Mouse (Mus musculus) midbrain, embryonic 13.5 days (tissue): ENCODE data around the gene Cntnap5a. TPM values are rescaled to one million over a fixed set of nuclear protein-coding genes. Genes with fewer than 3 reads are reported as not detected.
"Not testable (repeated sequence)": the region's sequence is repeated elsewhere in the genome, so short reads cannot be mapped to it uniquely, and the experiment has no call there.

Source experiments
- ATAC-seq: fragments of 200-750 bp; cut with Nextera tagmentation; 2 replicates; pipeline ENCODE4 v1.8.0; 2017; ENCODE audit warnings: mild to moderate bottlenecking, moderate TSS enrichment, moderate library complexity
- H3K27ac ChIP-seq: fragments of 300-500 bp; sonication (generic); 2 replicates; pipeline ENCODE4 v1.5.1; 2015; ENCODE audit warnings: inconsistent platforms, mild to moderate bottlenecking, moderate library complexity
- H3K27me3 ChIP-seq: fragments of 300-500 bp; sonication (generic); 2 replicates; pipeline ENCODE4 v1.6.1; 2015; ENCODE audit warnings: mild to moderate bottlenecking, inconsistent platforms
- H3K36me3 ChIP-seq: fragments of 300-500 bp; sonication (generic); 2 replicates; pipeline ENCODE4 v1.6.1; 2015; ENCODE audit warnings: mild to moderate bottlenecking, inconsistent platforms
- H3K4me1 ChIP-seq: fragments of 300-500 bp; sonication (generic); replicated peaks from 2 replicates; pipeline ENCODE4 v1.6.1; 2015; ENCODE audit warnings: inconsistent platforms
- H3K4me2 ChIP-seq: fragments of 300-500 bp; sonication (generic); replicated peaks from 2 replicates; pipeline ENCODE4 v1.6.1; 2015; ENCODE audit warnings: moderate library complexity, mild to moderate bottlenecking, inconsistent platforms
- H3K4me3 ChIP-seq: fragments of 300-500 bp; sonication (generic); replicated peaks from 2 replicates; pipeline ENCODE4 v1.5.1; 2015; ENCODE audit warnings: mild to moderate bottlenecking, inconsistent platforms
- H3K9ac ChIP-seq: fragments of 300-500 bp; sonication (generic); replicated peaks from 2 replicates; pipeline ENCODE4 v1.6.1; 2015; ENCODE audit warnings: mild to moderate bottlenecking, inconsistent platforms
- H3K9me3 ChIP-seq: fragments of 300-500 bp; sonication (generic); 2 replicates; pipeline ENCODE4 v1.6.1; 2016; ENCODE audit warnings: mild to moderate bottlenecking, inconsistent platforms
- WGBS: fragments of 180-500 bp; shearing (Covaris S2); methylation state at CpG from one replicate; pipeline ENCODE4 v1.1.7; 2015; 5-methylcytosine and 5-hydroxymethylcytosine counted together
- polyA plus RNA-seq: library from polyadenylated mRNA; unstranded; fragments of >200 nt; fragmentation: Nextera tagmentation; extraction: Ambion mirVana; gene quantifications from 2 replicates; pipeline ENCODE4 v1.2.1, GENCODE M21; 2015

The Cntnap5a gene
- polyA plus RNA-seq, 1 experiment from 2014 or later: 1.3 TPM

DNA sequence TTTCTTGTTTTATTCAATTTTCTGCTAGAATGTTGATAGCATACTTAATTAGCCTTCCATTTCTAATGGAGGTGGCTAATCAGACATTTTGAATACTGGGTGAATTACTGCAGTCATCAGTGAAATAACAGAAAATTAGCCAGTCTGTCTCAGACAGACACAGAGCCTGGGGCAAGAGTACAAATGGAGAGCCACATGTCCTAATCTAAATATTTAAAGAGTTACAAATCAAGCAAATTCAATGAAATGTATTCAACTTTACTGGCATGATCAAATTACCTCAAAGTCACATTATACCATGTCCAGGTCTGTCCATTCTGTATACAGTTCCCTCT, 423.1 kb downstream of the Cntnap5a start:
- Histone ChIP-seq H3K4me2 (no peak overlapping the region), H3K4me3 (no peak overlapping the region), H3K9me3 (no peaks in the 10 kb centered on the region), H3K27me3 (no peaks in the 10 kb centered on the region), H3K9ac (no peak overlapping the region), H3K27ac (no peak overlapping the region), H3K4me1 (no peaks in the 10 kb centered on the region), H3K36me3 (no peaks in the 10 kb centered on the region)
- ATAC-seq: peak; percentile 43; the same call in 1 of the 2 replicates

DNA sequence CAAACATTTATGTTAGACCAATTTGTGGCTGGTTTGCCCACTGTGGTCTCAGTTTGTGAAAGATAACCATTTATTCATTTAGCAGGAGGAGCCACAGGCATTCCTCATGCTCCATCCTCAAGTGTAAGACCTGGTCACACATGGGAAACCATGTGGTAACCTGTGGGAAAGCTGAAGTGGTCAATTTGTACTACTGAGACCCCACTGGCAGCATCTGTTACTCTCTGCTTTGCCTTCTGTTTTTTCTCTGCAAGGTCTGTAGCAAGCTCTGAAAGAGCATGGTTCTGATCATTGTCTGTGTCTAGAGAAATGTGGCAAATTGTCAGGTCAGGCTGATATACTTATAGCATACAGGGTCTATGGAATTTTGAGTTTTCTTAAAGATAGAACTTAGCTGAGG, 423.8 kb downstream of the Cntnap5a start:
- Histone ChIP-seq H3K36me3 (no peaks in the 10 kb centered on the region), H3K9me3 (no peaks in the 10 kb centered on the region), H3K4me2 (no peak overlapping the region), H3K27me3 (no peaks in the 10 kb centered on the region), H3K9ac (no peak overlapping the region), H3K4me3 (no peak overlapping the region), H3K4me1 (no peaks in the 10 kb centered on the region), H3K27ac (no peak overlapping the region)
- no peak for ATAC-seq

DNA sequence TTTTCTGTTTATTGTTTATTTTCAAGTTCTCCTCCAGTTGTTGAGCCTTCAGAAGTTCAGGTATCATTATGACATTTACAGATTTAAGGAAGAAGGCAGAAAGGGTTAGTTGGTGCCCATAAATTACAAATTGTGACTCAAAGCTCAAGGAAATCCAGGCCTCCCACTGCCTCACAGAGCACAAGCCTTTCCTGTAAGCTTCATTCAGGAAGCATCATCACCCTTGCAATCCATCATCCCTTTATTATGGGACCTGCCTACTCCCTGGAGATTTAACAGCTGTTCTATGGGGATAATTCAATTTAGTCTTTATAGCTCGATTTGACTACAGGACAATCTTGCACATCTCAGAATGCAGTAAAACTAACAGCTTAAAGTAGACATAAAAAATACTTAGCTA, 441.2 kb downstream of the Cntnap5a start:
- H3K4me1 ChIP-seq: no peaks in the 10 kb centered on the region
- no peak overlapping the region for H3K9ac ChIP-seq
- ATAC-seq: no peak
- H3K4me2 ChIP-seq: no peak overlapping the region
- no peak overlapping the region for H3K27ac ChIP-seq
- no peaks in the 10 kb centered on the region for H3K27me3 ChIP-seq
- no peaks in the 10 kb centered on the region for H3K36me3 ChIP-seq
- H3K4me3 ChIP-seq: no peak overlapping the region
- WGBS: 64% methylated on average over 1 of the region's 1 CpGs
- no peaks in the 10 kb centered on the region for H3K9me3 ChIP-seq

DNA sequence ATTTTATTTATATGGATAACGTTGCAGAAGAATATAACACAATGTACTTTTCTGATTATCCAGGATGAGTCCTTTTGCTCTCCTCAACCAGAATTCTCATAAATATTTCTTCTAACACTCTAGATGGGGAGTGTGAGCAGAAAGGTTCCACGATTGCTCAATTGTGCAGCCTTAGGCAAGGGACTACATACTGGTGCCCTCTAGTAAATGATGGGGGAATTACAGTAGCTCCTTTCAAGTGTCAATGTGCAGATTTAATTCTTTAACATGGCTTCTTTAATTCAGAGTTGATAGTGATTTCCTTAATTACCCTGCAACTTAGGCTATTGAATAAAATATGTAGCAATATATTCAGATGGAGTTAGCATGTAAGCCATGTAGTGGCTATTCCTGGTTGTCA, 442.5 kb downstream of the Cntnap5a start:
- Histone ChIP-seq H3K36me3 (no peaks in the 10 kb centered on the region), H3K27ac (no peak overlapping the region), H3K4me2 (no peak overlapping the region), H3K4me1 (no peaks in the 10 kb centered on the region), H3K9me3 (no peaks in the 10 kb centered on the region), H3K4me3 (no peak overlapping the region), H3K9ac (no peak overlapping the region), H3K27me3 (no peaks in the 10 kb centered on the region)
- 87% methylated on average over 2 of the region's 2 CpGs for WGBS
- ATAC-seq: no peak

DNA sequence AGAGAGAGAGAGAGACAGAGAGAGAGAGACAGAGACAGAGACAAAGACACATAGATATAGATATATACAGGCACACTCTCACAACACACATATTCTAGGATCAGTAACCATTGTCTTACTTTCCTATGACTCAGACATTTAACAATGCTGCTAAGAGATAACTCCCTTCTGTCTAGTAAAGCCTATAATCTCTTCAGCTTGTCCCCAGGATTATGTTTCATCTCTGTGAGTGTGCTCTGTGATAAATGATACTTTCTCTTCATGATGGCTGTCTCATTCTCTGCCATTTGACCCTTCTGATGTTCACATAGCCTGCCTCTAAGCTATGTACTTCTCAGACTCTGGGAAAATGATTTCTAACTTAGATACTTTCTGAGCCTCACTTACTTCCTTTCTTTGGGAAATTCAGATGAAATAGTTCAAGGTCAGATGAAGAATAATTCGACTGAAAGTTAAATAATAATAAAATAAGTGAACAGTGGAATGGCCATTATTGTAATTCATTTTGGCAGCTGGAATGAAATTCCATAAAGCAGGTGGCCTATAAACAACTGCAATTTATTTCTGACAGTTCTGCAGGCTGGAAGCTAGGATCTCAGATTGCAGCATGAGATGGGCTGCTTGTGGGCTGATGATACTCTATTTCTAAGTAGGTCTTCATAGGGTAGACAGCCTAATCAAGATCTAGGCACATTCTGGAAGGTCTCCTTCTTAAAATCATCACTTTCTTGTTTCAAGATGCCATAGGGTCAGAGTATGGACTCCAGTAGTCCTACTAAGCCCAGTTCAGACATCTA, 444.1 kb downstream of the Cntnap5a start:
- Histone ChIP-seq H3K4me1 (no peaks in the 10 kb centered on the region), H3K9ac (no peak overlapping the region), H3K27ac (no peak overlapping the region), H3K9me3 (no peaks in the 10 kb centered on the region), H3K4me3 (no peak overlapping the region), H3K36me3 (no peaks in the 10 kb centered on the region), H3K4me2 (no peak overlapping the region), H3K27me3 (no peaks in the 10 kb centered on the region)
- no peak for ATAC-seq
- 68% methylated on average over 1 of the region's 1 CpGs for WGBS

DNA sequence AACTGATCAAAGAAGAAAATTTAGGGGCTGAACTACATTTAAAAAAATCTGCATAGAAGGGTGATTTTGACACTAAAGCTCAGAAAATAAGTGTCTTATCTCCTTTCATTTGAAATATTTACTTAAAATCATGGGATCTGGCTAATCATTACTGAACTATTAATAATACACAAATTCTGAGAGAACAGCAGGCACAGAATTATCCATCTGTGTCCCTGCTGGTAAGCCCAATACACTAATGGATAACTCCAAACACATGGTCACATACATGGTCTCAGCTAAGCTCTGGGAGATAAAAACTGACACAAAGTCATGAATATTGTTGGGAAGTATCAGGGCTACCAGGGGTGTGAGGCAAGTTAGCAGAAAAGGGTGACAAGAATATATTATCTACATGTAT, 447.9 kb downstream of the Cntnap5a start:
- Histone ChIP-seq H3K4me1 (no peaks in the 10 kb centered on the region), H3K27me3 (no peaks in the 10 kb centered on the region), H3K4me2 (no peak overlapping the region), H3K9ac (no peak overlapping the region), H3K4me3 (no peak overlapping the region), H3K9me3 (no peaks in the 10 kb centered on the region; the same call in 1 of the 2 replicates), H3K36me3 (no peaks in the 10 kb centered on the region), H3K27ac (no peak overlapping the region)
- ATAC-seq: no peak

DNA sequence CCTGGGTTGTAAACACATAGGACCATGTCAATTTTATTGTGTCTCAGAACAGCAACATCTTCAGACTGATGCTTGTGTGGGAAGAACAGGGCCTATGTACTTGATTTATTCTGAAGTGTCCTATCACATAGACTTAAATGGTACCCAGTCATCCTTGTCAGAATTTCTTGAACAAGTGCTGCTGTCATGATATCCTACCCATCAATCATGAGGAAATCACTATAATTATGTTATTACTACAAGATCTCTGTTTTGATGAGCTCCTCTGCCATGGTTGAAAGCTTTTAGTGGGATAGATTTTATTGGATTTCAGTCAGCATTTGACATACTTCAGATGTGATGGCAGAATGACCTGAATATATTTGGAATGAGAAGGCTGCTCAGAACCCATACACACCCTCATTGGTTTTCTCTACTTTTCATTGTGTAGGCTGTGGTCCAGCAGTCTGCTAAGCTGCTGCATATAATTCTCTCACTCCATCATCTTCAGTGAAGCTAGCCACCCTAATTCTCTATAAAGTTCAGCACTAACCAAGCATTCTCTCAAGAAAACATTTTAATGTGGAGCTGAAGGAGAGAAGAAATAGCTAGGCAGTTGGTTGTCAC, 465.3 kb downstream of the Cntnap5a start:
- Histone ChIP-seq H3K27ac (no peak overlapping the region), H3K4me3 (no peak overlapping the region), H3K4me2 (no peak overlapping the region), H3K4me1 (no peaks in the 10 kb centered on the region), H3K36me3 (no peaks in the 10 kb centered on the region), H3K27me3 (no peaks in the 10 kb centered on the region), H3K9me3 (no peaks in the 10 kb centered on the region), H3K9ac (no peak overlapping the region)
- 0 out of 2 replicates have a peak, but pooled peaks have one; percentile 37 for ATAC-seq

DNA sequence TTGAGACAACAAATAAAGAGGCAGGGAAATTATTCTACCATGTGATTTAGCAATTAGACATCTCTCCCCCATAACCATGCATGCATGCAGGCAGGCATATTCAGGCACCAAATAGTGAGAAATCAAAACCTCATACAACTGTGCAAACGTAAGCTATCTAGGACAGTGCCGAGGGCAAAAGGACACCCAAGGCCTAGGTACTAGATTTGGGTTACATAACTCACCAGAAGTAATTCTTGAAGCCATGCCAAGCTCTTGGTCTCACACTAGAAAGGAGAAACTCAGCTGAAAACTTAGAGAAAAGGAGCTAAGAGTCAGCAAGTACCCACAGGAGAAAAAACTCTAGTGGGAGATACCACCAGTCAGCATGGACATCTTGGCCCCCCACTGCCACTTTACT, 499.9 kb downstream of the Cntnap5a start:
- Histone ChIP-seq H3K4me3 (no peak overlapping the region), H3K36me3 (no peaks in the 10 kb centered on the region), H3K4me2 (no peak overlapping the region), H3K4me1 (no peaks in the 10 kb centered on the region), H3K9me3 (no peaks in the 10 kb centered on the region), H3K27ac (no peak overlapping the region), H3K27me3 (no peaks in the 10 kb centered on the region), H3K9ac (no peak overlapping the region)
- 89% methylated on average over 2 of the region's 2 CpGs for WGBS
- ATAC-seq: no peak

DNA sequence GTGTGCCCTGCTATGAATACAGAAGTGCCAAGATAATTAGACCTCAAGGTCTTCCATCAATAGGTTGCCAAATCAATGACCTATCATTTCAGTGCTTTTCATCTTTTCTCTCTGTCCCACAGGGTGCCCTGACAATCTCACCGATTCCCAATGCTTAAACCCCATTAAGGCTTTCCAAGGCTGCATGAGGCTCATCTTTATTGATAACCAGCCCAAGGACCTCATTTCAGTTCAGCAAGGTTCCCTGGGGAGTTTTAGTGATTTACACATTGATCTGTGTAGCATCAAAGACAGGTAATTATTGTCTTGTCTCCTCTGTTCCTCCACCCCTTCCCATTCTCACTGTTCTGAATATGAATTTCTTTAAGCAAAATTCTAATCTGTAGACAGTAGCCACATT, 503.6 kb downstream of the Cntnap5a start:
- H3K4me3 ChIP-seq, H3K9me3 ChIP-seq, H3K27me3 ChIP-seq, H3K4me1 ChIP-seq, H3K9ac ChIP-seq, H3K36me3 ChIP-seq, H3K4me2 ChIP-seq: not testable (repeated sequence)
- peak; percentile 81 for ATAC-seq
- WGBS: 20% methylated on average over 1 of the region's 1 CpGs
- peak overlapping the region; percentile 48; the same call in 1 of the 2 replicates for H3K27ac ChIP-seq

DNA sequence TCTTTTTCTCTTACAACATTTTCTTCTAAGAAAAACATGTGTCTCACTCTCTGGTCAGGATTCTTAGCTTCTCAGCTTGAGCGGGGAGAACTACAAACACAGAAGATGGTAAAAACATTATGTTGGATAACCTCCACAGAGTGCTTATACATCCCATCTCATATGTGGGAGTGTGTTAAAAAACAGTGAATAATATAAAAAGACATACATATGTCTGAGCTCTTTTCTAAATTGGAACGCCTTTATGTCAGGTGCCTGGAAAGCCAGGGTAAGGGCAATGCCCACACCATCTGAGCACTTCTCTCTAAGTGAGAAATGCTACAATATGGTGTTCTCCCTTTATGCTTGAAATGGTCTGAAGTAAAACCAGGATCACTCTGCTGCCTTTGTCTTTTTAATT, 507.7 kb downstream of the Cntnap5a start:
- WGBS: 96% methylated on average over 2 of the region's 2 CpGs
- H3K27me3 ChIP-seq: no peaks in the 10 kb centered on the region
- no peak overlapping the region for H3K4me3 ChIP-seq
- no peaks in the 10 kb centered on the region for H3K4me1 ChIP-seq
- H3K36me3 ChIP-seq: no peaks in the 10 kb centered on the region
- ATAC-seq: no peak
- H3K4me2 ChIP-seq: no peak overlapping the region
- no peak overlapping the region for H3K27ac ChIP-seq
- H3K9ac ChIP-seq: no peak overlapping the region
- H3K9me3 ChIP-seq: no peaks in the 10 kb centered on the region

DNA sequence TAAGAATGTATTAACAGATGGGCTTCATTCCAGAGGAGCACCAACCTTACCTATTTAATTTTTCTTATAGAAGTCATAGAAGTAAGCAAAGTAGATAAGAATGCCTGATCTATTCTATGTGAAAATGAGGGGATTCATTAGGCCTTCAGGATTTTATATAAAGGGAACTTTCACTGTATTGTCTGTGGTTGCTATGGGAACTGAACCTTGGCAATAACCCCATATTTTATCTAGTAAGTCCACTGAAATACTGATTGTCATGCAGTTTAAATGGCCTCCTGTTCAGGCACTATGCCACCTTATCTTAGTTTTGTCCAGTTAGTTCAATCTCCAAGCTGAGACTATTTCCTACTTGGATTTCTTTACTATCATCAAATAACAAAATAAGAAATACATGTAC, 532.3 kb downstream of the Cntnap5a start:
- Histone ChIP-seq H3K9me3 (no peaks in the 10 kb centered on the region), H3K36me3 (no peaks in the 10 kb centered on the region), H3K27ac (no peak overlapping the region), H3K9ac (no peak overlapping the region), H3K4me1 (no peaks in the 10 kb centered on the region), H3K4me3 (no peak overlapping the region), H3K4me2 (no peak overlapping the region), H3K27me3 (no peaks in the 10 kb centered on the region)
- ATAC-seq: 0 out of 2 replicates have a peak, but pooled peaks have one; percentile 27

DNA sequence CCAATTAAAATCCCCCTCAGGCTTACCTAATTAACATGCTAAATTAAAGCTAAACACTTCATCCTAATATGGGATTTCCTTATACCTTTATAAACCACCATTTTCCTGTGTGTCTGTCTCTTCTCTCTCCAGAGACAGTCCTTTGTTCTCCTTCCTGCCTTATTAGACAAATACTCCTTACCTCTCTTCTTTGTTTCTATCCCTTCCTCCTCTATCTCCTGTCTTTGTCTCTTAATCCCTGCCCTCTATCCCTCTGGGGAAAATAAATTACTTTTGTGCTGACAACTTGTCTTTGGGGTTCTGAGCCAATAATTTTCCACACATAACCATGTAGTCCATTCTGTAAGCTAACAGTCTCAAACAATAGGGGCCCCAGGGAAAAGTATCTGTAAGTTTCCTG, 556.0 kb downstream of the Cntnap5a start:
- Histone ChIP-seq H3K27ac (no peak overlapping the region), H3K27me3 (no peaks in the 10 kb centered on the region), H3K4me2 (no peak overlapping the region), H3K9ac (no peak overlapping the region), H3K4me1 (no peaks in the 10 kb centered on the region), H3K36me3 (no peaks in the 10 kb centered on the region), H3K9me3 (no peaks in the 10 kb centered on the region), H3K4me3 (no peak overlapping the region)
- ATAC-seq: 0 out of 2 replicates have a peak, but pooled peaks have one; percentile 30

DNA sequence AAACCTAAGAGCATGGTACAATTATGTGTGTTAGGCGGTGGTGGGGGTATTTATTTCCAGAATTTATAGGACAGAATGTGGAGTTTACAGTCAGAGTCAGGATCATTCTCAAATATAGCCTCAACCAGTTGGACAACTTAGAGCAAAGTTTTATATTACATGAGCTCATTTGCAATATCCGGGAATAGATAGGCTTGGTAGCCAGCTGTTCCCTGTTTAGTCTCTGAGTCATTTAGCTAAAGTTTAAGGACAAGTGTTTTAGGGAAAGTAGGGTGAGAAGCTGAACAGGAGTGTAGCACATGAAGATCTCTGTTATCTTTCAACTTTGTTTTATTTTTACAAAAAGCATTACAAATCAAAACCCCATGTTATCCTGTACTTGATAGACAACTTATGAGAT, 559.3 kb downstream of the Cntnap5a start:
- no peak overlapping the region for H3K9ac ChIP-seq
- no peaks in the 10 kb centered on the region for H3K9me3 ChIP-seq
- no peak for ATAC-seq
- WGBS: 88% methylated on average over 2 of the region's 2 CpGs
- no peaks in the 10 kb centered on the region for H3K4me1 ChIP-seq
- H3K4me2 ChIP-seq: no peak overlapping the region
- no peaks in the 10 kb centered on the region for H3K36me3 ChIP-seq
- H3K4me3 ChIP-seq: no peak overlapping the region
- H3K27me3 ChIP-seq: no peaks in the 10 kb centered on the region
- no peak overlapping the region for H3K27ac ChIP-seq
